Mouse (Mus musculus): ENCODE measurements around the gene Nfatc3. TPM values are rescaled to one million over a fixed set of nuclear protein-coding genes. Genes with fewer than 3 reads are reported as not detected.
A peak's percentile ranks its signal among the peaks of the same experiment; 100 is the strongest.

Gene Nfatc3
- polyA plus RNA-seq, 1 experiment from 2014 or later, result 3.2 TPM

- Histone ChIP-seq H3K36me3 (ENCODE audit: control insufficient read depth, insufficient read depth, low read length) (peaks cover 10% of the 10 kb centered on the region; the same call in 1 of the 2 replicates), H3K4me1 (ENCODE audit: control insufficient read depth, insufficient read depth, low read length) (no peaks in the 10 kb centered on the region), H3K4me3 (ENCODE audit: low read depth, low read length) (no peak overlapping the region), H3K9ac (replicated peaks; ENCODE audit: low read depth, low read length) (no peak overlapping the region), H3K27ac (ENCODE audit: low read depth, low read length) (no peak overlapping the region), H3K9me3 (ENCODE audit: control insufficient read depth, low read length) (no peaks in the 10 kb centered on the region), H3K27me3 (ENCODE audit: control insufficient read depth, insufficient read depth, low read length) (no peaks in the 10 kb centered on the region), H3K4me2 (ENCODE audit: low read depth, low read length) (no peak overlapping the region)
- 89% methylated on average over 9 of the region's 9 CpGs for WGBS
- no peak for ATAC-seq (ENCODE audit: low read depth)
These were observed 6.0 kb upstream of the Nfatc3 start for GRCm38 (mm10) chr8:106052510-106053089.

- Histone ChIP-seq H3K4me2 (ENCODE audit: low read depth, low read length) (no peak overlapping the region), H3K36me3 (ENCODE audit: control insufficient read depth, insufficient read depth, low read length) (peaks cover 10% of the 10 kb centered on the region; the same call in 1 of the 2 replicates), H3K27me3 (ENCODE audit: control insufficient read depth, insufficient read depth, low read length) (no peaks in the 10 kb centered on the region), H3K9ac (replicated peaks; ENCODE audit: low read depth, low read length) (no peak overlapping the region), H3K9me3 (ENCODE audit: control insufficient read depth, low read length) (no peaks in the 10 kb centered on the region), H3K4me1 (ENCODE audit: control insufficient read depth, insufficient read depth, low read length) (peaks cover 5% of the 10 kb centered on the region; the same call in 1 of the 2 replicates), H3K27ac (ENCODE audit: low read depth, low read length) (no peak overlapping the region), H3K4me3 (ENCODE audit: low read depth, low read length) (no peak overlapping the region)
- no peak for ATAC-seq (ENCODE audit: low read depth)
- WGBS, result 24% methylated on average over 6 of the region's 6 CpGs
These were observed 4.3 kb upstream of the Nfatc3 start for GRCm38 (mm10) chr8:106054190-106054811.

- H3K9me3 ChIP-seq (ENCODE audit: control insufficient read depth, low read length), result no peaks in the 10 kb centered on the region
- WGBS, result 42% methylated on average over 3 of the region's 3 CpGs
- ATAC-seq (ENCODE audit: low read depth), result no peak
- peaks cover 10% of the 10 kb centered on the region; the same call in 1 of the 2 replicates for H3K36me3 ChIP-seq (ENCODE audit: control insufficient read depth, insufficient read depth, low read length)
- no peak overlapping the region for H3K9ac ChIP-seq (replicated peaks; ENCODE audit: low read depth, low read length)
- H3K4me2 ChIP-seq (ENCODE audit: low read depth, low read length), result no peak overlapping the region
- H3K27me3 ChIP-seq (ENCODE audit: control insufficient read depth, insufficient read depth, low read length), result no peaks in the 10 kb centered on the region
- no peak overlapping the region for H3K4me3 ChIP-seq (ENCODE audit: low read depth, low read length)
- H3K27ac ChIP-seq (ENCODE audit: low read depth, low read length), result no peak overlapping the region
- peaks cover 5% of the 10 kb centered on the region; the same call in 1 of the 2 replicates for H3K4me1 ChIP-seq (ENCODE audit: control insufficient read depth, insufficient read depth, low read length)
These were observed 3.6 kb upstream of the Nfatc3 start for GRCm38 (mm10) chr8:106055038-106055437.

- WGBS, result 90% methylated on average over 4 of the region's 4 CpGs
- H3K27ac ChIP-seq (ENCODE audit: low read depth, low read length), result no peak overlapping the region
- peaks cover 12% of the 10 kb centered on the region for H3K4me1 ChIP-seq (ENCODE audit: control insufficient read depth, insufficient read depth, low read length)
- H3K27me3 ChIP-seq (ENCODE audit: control insufficient read depth, insufficient read depth, low read length), result no peaks in the 10 kb centered on the region
- H3K9ac ChIP-seq (replicated peaks; ENCODE audit: low read depth, low read length), result no peak overlapping the region
- H3K9me3 ChIP-seq (ENCODE audit: control insufficient read depth, low read length), result no peaks in the 10 kb centered on the region
- H3K4me2 ChIP-seq (ENCODE audit: low read depth, low read length), result no peak overlapping the region
- no peak overlapping the region for H3K4me3 ChIP-seq (ENCODE audit: low read depth, low read length)
- ATAC-seq (ENCODE audit: low read depth), result no peak
- H3K36me3 ChIP-seq (ENCODE audit: control insufficient read depth, insufficient read depth, low read length), result 0 out of 2 replicates have a peak, but pooled peaks cover 3% of the 10 kb centered on the region
These were observed 2.1 kb upstream of the Nfatc3 start for GRCm38 (mm10) chr8:106056455-106056982.

- no peaks in the 10 kb centered on the region for H3K9me3 ChIP-seq (ENCODE audit: control insufficient read depth, low read length)
- peak overlapping the region; percentile 65 for H3K4me2 ChIP-seq (ENCODE audit: low read depth, low read length)
- WGBS, result under 1% methylated on average over 71 of the region's 83 CpGs
- peak overlapping the region; percentile 91 for H3K27ac ChIP-seq (ENCODE audit: low read depth, low read length)
- peak overlapping the region; percentile 86 for H3K4me3 ChIP-seq (ENCODE audit: low read depth, low read length)
- peaks cover 16% of the 10 kb centered on the region for H3K4me1 ChIP-seq (ENCODE audit: control insufficient read depth, insufficient read depth, low read length)
- peak overlapping the region; percentile 78 for H3K9ac ChIP-seq (replicated peaks; ENCODE audit: low read depth, low read length)
- H3K36me3 ChIP-seq (ENCODE audit: control insufficient read depth, insufficient read depth, low read length), result no peaks in the 10 kb centered on the region
- no peaks in the 10 kb centered on the region for H3K27me3 ChIP-seq (ENCODE audit: control insufficient read depth, insufficient read depth, low read length)
- peak; percentile 78 for ATAC-seq (ENCODE audit: low read depth)
These were observed 1.2 kb downstream of the Nfatc3 start for GRCm38 (mm10) chr8:106059613-106060371.

GRCm38 (mm10) chr8:106060521-106060920 lies 1.9 kb downstream of the Nfatc3 start:
- Histone ChIP-seq H3K9me3 (ENCODE audit: control insufficient read depth, low read length) (no peaks in the 10 kb centered on the region), H3K9ac (replicated peaks; ENCODE audit: low read depth, low read length) (no peak overlapping the region), H3K4me3 (ENCODE audit: low read depth, low read length) (peak overlapping the region; percentile 86), H3K4me2 (ENCODE audit: low read depth, low read length) (peak overlapping the region; percentile 65), H3K4me1 (ENCODE audit: control insufficient read depth, insufficient read depth, low read length) (peaks cover 16% of the 10 kb centered on the region), H3K27me3 (ENCODE audit: control insufficient read depth, insufficient read depth, low read length) (no peaks in the 10 kb centered on the region), H3K36me3 (ENCODE audit: control insufficient read depth, insufficient read depth, low read length) (no peaks in the 10 kb centered on the region), H3K27ac (ENCODE audit: low read depth, low read length) (no peak overlapping the region)
- 5% methylated on average over 3 of the region's 3 CpGs for WGBS
- no peak for ATAC-seq (ENCODE audit: low read depth)

- Histone ChIP-seq H3K4me3 (ENCODE audit: low read depth, low read length) (no peak overlapping the region), H3K9me3 (ENCODE audit: control insufficient read depth, low read length) (no peaks in the 10 kb centered on the region), H3K4me1 (ENCODE audit: control insufficient read depth, insufficient read depth, low read length) (peaks cover 16% of the 10 kb centered on the region), H3K27ac (ENCODE audit: low read depth, low read length) (no peak overlapping the region), H3K4me2 (ENCODE audit: low read depth, low read length) (peak overlapping the region; percentile 65; the same call in 1 of the 2 replicates), H3K27me3 (ENCODE audit: control insufficient read depth, insufficient read depth, low read length) (no peaks in the 10 kb centered on the region), H3K36me3 (ENCODE audit: control insufficient read depth, insufficient read depth, low read length) (no peaks in the 10 kb centered on the region), H3K9ac (replicated peaks; ENCODE audit: low read depth, low read length) (no peak overlapping the region)
- ATAC-seq (ENCODE audit: low read depth), result no peak
- 87% methylated on average over 6 of the region's 6 CpGs for WGBS
These were observed 3.0 kb downstream of the Nfatc3 start for GRCm38 (mm10) chr8:106061686-106062085.

- H3K27ac ChIP-seq (ENCODE audit: low read depth, low read length), result no peak overlapping the region
- WGBS, result over 99% methylated on average over 7 of the region's 7 CpGs
- H3K9ac ChIP-seq (replicated peaks; ENCODE audit: low read depth, low read length), result no peak overlapping the region
- no peak overlapping the region for H3K4me3 ChIP-seq (ENCODE audit: low read depth, low read length)
- no peak overlapping the region for H3K4me2 ChIP-seq (ENCODE audit: low read depth, low read length)
- peaks cover 16% of the 10 kb centered on the region for H3K4me1 ChIP-seq (ENCODE audit: control insufficient read depth, insufficient read depth, low read length)
- H3K9me3 ChIP-seq (ENCODE audit: control insufficient read depth, low read length), result no peaks in the 10 kb centered on the region
- ATAC-seq (ENCODE audit: low read depth), result no peak
- H3K27me3 ChIP-seq (ENCODE audit: control insufficient read depth, insufficient read depth, low read length), result no peaks in the 10 kb centered on the region
- H3K36me3 ChIP-seq (ENCODE audit: control insufficient read depth, insufficient read depth, low read length), result no peaks in the 10 kb centered on the region
These were observed 4.4 kb downstream of the Nfatc3 start for GRCm38 (mm10) chr8:106063046-106063445.

- Histone ChIP-seq H3K9me3 (ENCODE audit: control insufficient read depth, low read length) (no peaks in the 10 kb centered on the region), H3K9ac (replicated peaks; ENCODE audit: low read depth, low read length) (no peak overlapping the region), H3K4me1 (ENCODE audit: control insufficient read depth, insufficient read depth, low read length) (peaks cover 2% of the 10 kb centered on the region), H3K4me2 (ENCODE audit: low read depth, low read length) (no peak overlapping the region), H3K27ac (ENCODE audit: low read depth, low read length) (no peak overlapping the region), H3K27me3 (ENCODE audit: control insufficient read depth, insufficient read depth, low read length) (no peaks in the 10 kb centered on the region), H3K36me3 (ENCODE audit: control insufficient read depth, insufficient read depth, low read length) (no peaks in the 10 kb centered on the region), H3K4me3 (ENCODE audit: low read depth, low read length) (no peak overlapping the region)
- no peak for ATAC-seq (ENCODE audit: low read depth)
- WGBS, result over 99% methylated on average over 2 of the region's 2 CpGs
These were observed 8.1 kb downstream of the Nfatc3 start for GRCm38 (mm10) chr8:106066721-106067120.

All from neural tube, embryonic 14.5 days (tissue).